Mouse (Mus musculus) spleen, adult 2 months (tissue): Measurements from ENCODE around the gene Ngdn.

Experiments used
- CTCF ChIP-seq: fragments of 200-500 bp; IDR thresholded peaks from 2 replicates; pipeline ENCODE4 v1.5.1; 2011; ENCODE audit warnings: mild to moderate bottlenecking, inconsistent platforms; ENCODE audit not compliant: insufficient read depth, insufficient read length, insufficient replicate concordance; ENCODE audit errors: extremely low read depth
- POLR2A ChIP-seq: fragments of 200-500 bp; IDR thresholded peaks from 2 replicates; pipeline ENCODE4 v1.6.1; 2011; ENCODE audit warnings: low read depth, low read length, inconsistent platforms

GRCm38 (mm10) chr14:54996793-54997192 is 18.5 kb upstream of the Ngdn start:
- no peak for TF ChIP-seq CTCF
- TF ChIP-seq POLR2A, result no peak
